Mouse (Mus musculus): Measurements from ENCODE around the gene Hist1h2be.
"Not testable (repeated sequence)": the region's sequence is repeated elsewhere in the genome, so short reads cannot be mapped to it uniquely, and the experiment has no call there.

- not testable (repeated sequence) for TF ChIP-seq CTCF, EP300 (IDR thresholded peaks at IDR 0.05; ENCODE audit: low read depth)
Observed at GRCm38 (mm10) chr13:23591886-23592285, 29.0 kb downstream of the Hist1h2be start.

Measured in liver, postnatal 0 days (tissue).